Mouse (Mus musculus) cerebellum, adult 2 months (tissue): ENCODE measurements around the gene Nalcn.

Source experiments
- CTCF ChIP-seq: fragments of 200-500 bp; IDR thresholded peaks from 2 replicates; pipeline ENCODE4 v1.5.1; 2011; ENCODE audit warnings: low read depth, mild to moderate bottlenecking, control low read depth, low read length, moderate library complexity, borderline replicate concordance; ENCODE audit not compliant: insufficient read depth
- POLR2A ChIP-seq: fragments of 200-500 bp; IDR thresholded peaks from 2 replicates; pipeline ENCODE4 v1.6.1; 2011; ENCODE audit warnings: low read length, control low read depth, borderline replicate concordance; ENCODE audit not compliant: insufficient read depth

DNA sequence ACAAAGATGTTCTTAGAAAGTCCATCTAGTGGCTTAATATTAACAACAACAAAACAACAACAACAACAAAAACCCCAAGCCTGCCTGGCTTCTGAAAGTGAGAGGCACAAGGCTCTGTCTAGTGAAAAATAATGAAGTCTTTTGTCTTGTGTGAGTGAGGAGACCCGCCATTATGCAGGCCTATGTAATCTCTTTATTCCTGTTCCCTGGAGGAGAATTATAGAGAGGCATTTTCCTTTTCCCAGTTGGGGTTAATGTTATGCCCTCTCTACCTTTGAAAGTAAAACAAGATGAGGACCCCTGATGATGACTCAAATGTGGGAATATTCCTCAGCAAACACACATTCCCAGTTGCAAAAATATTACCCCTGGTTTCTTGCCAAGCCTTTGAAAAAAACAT, 295.1 kb downstream of the Nalcn start:
- no peak for TF ChIP-seq CTCF
- no peak for TF ChIP-seq POLR2A
